In genomic region chr3:89817056-89817455, GRCm38 (mm10) we compare ENCODE assay signal across 8 mouse cellular contexts. TPM values are rescaled to one million over a fixed set of nuclear protein-coding genes. Genes with fewer than 3 reads are reported as not detected.
DNase-seq lines count a peak whose midpoint lies in the region; ATAC-seq lines count a peak whose summit lies in the region.

No protein-coding gene starts in this region.

- no peaks in the 10 kb centered on the region for H3K9me3 ChIP-seq in liver, embryonic 11.5 days (ENCODE audit: control insufficient read depth, low read length)
- no peaks in the 10 kb centered on the region for H3K9me3 ChIP-seq in hindbrain, embryonic 16.5 days (ENCODE audit: control insufficient read depth, low read length)

- H3K9ac ChIP-seq in liver, embryonic 11.5 days (ENCODE audit: low read depth, low read length): no peak overlapping the region
- no peak overlapping the region for H3K9ac ChIP-seq in hindbrain, embryonic 16.5 days (ENCODE audit: low read depth, low read length)

- H3K36me3 ChIP-seq in liver, embryonic 11.5 days (ENCODE audit: control insufficient read depth, insufficient read depth, low read length): no peaks in the 10 kb centered on the region
- H3K36me3 ChIP-seq in hindbrain, embryonic 16.5 days (ENCODE audit: control insufficient read depth, insufficient read depth, low read length): no peaks in the 10 kb centered on the region

- no peak overlapping the region for H3K27ac ChIP-seq in liver, embryonic 11.5 days (ENCODE audit: low read depth, low read length)
- no peak overlapping the region for H3K27ac ChIP-seq in hindbrain, embryonic 16.5 days (ENCODE audit: low read depth, low read length)

- no peak for ATAC-seq in liver, embryonic 11.5 days (replicated peaks; ENCODE audit: low FRiP score)
- no peak for ATAC-seq in hindbrain, embryonic 16.5 days

- no peaks in the 10 kb centered on the region for H3K27me3 ChIP-seq in liver, embryonic 11.5 days (replicated peaks; ENCODE audit: control insufficient read depth, insufficient read depth, low read length)
- H3K27me3 ChIP-seq in hindbrain, embryonic 16.5 days (replicated peaks; ENCODE audit: control insufficient read depth, insufficient read depth, low read length): no peaks in the 10 kb centered on the region

- peaks cover 12% of the 10 kb centered on the region for H3K4me1 ChIP-seq in liver, embryonic 11.5 days (replicated peaks; ENCODE audit: control insufficient read depth, insufficient read depth, low read length)
- no peaks in the 10 kb centered on the region for H3K4me1 ChIP-seq in hindbrain, embryonic 16.5 days (ENCODE audit: control insufficient read depth, insufficient read depth, low read depth, low read length)

- WGBS in liver, embryonic 11.5 days: 40% methylated on average over 4 of the region's 4 CpGs
- WGBS in hindbrain, embryonic 16.5 days: 59% methylated on average over 4 of the region's 4 CpGs

- no peak overlapping the region for H3K4me2 ChIP-seq in liver, embryonic 11.5 days
- H3K4me2 ChIP-seq in hindbrain, embryonic 16.5 days (ENCODE audit: low read length): no peak overlapping the region

- DNase-seq in adrenal gland, adult 18-20 months (ENCODE audit: low spot score in 2 of 2): peak; percentile 51 to 63
- DNase-seq in adrenal gland, adult 8-10 months: no peak
- DNase-seq in liver: peak; percentile 50
- no peak for DNase-seq in liver, embryonic 11.5 days (ENCODE audit: low spot score)
- peak; percentile 70 for DNase-seq in adrenal gland, postnatal 14 days
- peak; percentile 45 for DNase-seq in kidney, postnatal 14 days
- peak; percentile 67 for DNase-seq in thymus, postnatal 14 days

- no peak overlapping the region for H3K4me3 ChIP-seq in liver, embryonic 11.5 days (ENCODE audit: low read depth, low read length)
- H3K4me3 ChIP-seq in hindbrain, embryonic 16.5 days (ENCODE audit: low read length): no peak overlapping the region

RNA-seq across cellular contexts. Expression of gene She, which starts 14.1 kb away (rescaled TPM):
- total RNA-seq in adrenal gland, adult 18-20 months (2021): 1 to 10 TPM; 7.1 to 7.3 TPM
- total RNA-seq in adrenal gland, adult 8-10 months (2022): 10 to 100 TPM in 2 of 4 experiments, 1 to 10 TPM in 2; 5.6 to 11.6 (median 10.1) TPM
- polyA plus RNA-seq in liver, embryonic 11.5 days (2014; fragmentation: Nextera tagmentation; extraction: Ambion mirVana): 3.2 and 3.9 TPM in 2 replicates
- 11.7 and 14.1 TPM in 2 replicates for total RNA-seq in adrenal gland, postnatal 14 days (2021)
- 1.2 and 1.4 TPM in 2 replicates for polyA plus RNA-seq in hindbrain, embryonic 16.5 days (2015; fragmentation: Nextera tagmentation; extraction: Ambion mirVana)

RNA-seq across cellular contexts. Expression of gene Ube2q1, which starts 43.6 kb away (rescaled TPM):
- 10 to 100 TPM; 54.5 to 65.8 TPM for total RNA-seq in adrenal gland, adult 18-20 months (2021)
- total RNA-seq in adrenal gland, adult 8-10 months (2022): 10 to 100 TPM; 65.6 to 74.6 (median 72.5) TPM
- 15.0 and 15.7 TPM in 2 replicates for polyA plus RNA-seq in liver, embryonic 11.5 days (2014; fragmentation: Nextera tagmentation; extraction: Ambion mirVana)
- total RNA-seq in adrenal gland, postnatal 14 days (2021): 57.2 and 65.2 TPM in 2 replicates
- polyA plus RNA-seq in hindbrain, embryonic 16.5 days (2015; fragmentation: Nextera tagmentation; extraction: Ambion mirVana): 9.7 and 10.5 TPM in 2 replicates

RNA-seq across cellular contexts. Expression of gene Chrnb2, which starts 52.6 kb away (rescaled TPM):
- 1 to 10 TPM; 4.4 to 4.7 TPM for total RNA-seq in adrenal gland, adult 18-20 months (2021)
- 1 to 10 TPM; 4.9 to 7.5 (median 5.6) TPM for total RNA-seq in adrenal gland, adult 8-10 months (2022)
- polyA plus RNA-seq in liver, embryonic 11.5 days (2014; fragmentation: Nextera tagmentation; extraction: Ambion mirVana): 0.34 and 0.36 TPM in 2 replicates
- 3.6 and 4.1 TPM in 2 replicates for total RNA-seq in adrenal gland, postnatal 14 days (2021)
- polyA plus RNA-seq in hindbrain, embryonic 16.5 days (2015; fragmentation: Nextera tagmentation; extraction: Ambion mirVana): 23.5 and 27.7 TPM in 2 replicates

Comparison
In these comparisons a context has a peak if more than half of its experiments do, and no peak if none do; other contexts are left out.
1. DNase-seq: peak in adrenal gland, adult 18-20 months (2 of 2), liver (single experiment), adrenal gland, postnatal 14 days (single experiment), kidney, postnatal 14 days (single experiment) and thymus, postnatal 14 days (single experiment); none in adrenal gland, adult 8-10 months (single experiment) and liver, embryonic 11.5 days (single experiment).